Mouse (Mus musculus): ENCODE data around the gene Acacb. TPM values are rescaled to one million over a fixed set of nuclear protein-coding genes. Genes with fewer than 3 reads are reported as not detected.

Gene Acacb
- total RNA-seq, 1 experiment, result 10.5 TPM

DNA sequence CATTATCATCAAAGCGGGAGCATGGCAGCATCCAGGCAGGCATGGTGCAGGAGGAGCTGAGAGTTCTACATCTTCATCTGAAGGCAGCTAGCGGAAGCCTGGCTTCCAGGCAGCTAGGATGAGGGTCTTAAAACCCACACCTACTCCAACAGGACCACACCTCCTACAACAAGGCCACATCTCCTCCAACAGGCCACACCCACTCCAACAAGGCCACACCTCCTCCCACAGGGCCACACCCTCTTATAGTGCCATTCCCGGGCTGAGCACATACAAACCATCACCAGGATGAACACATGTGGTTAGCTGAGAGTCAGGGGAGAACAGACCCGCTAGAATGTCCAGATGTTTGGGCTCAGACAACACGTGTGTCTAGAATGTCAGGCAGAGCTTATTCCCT, 82.6 kb downstream of the Acacb start:
- H3K9me3 ChIP-seq (ENCODE audit: control insufficient read depth, insufficient read depth, low read depth, low read length), result no peaks in the 10 kb centered on the region
- peaks cover 0 to 2% of the 10 kb centered on the region in 2 experiments; a peak in 1 of 4 replicates for H3K4me1 ChIP-seq (ENCODE audit: control insufficient read depth in 2 of 2, insufficient read depth in 2 of 2, low read length in 2 of 2, poor library complexity in 1 of 2)
- in situ Hi-C loops (cut with MboI; ENCODE audit: low sequenced_read_pairs in 2 of 2, unreplicated experiment in 2 of 2), result no loop called here
- no peak overlapping the region for H3K27ac ChIP-seq (ENCODE audit: insufficient read depth, low read depth, low read length, poor library complexity, severe bottlenecking)
- DNase-seq (ENCODE audit: low read depth, low spot score), result no peak
- no peak overlapping the region for H3K9ac ChIP-seq (ENCODE audit: insufficient read depth, low read depth, low read length, poor library complexity, severe bottlenecking)
- no peak overlapping the region for H3K4me3 ChIP-seq (ENCODE audit: insufficient read depth in 1 of 2, low read depth in 1 of 2, low read length in 2 of 2, poor library complexity in 1 of 2, severe bottlenecking in 1 of 2)
- peaks cover 7% of the 10 kb centered on the region; the same call in 1 of the 2 replicates for H3K36me3 ChIP-seq (ENCODE audit: control insufficient read depth, insufficient read depth, low read length, poor library complexity, severe bottlenecking)
- TF ChIP-seq MAFK (IDR thresholded peaks at IDR 0.05; ENCODE audit: insufficient read depth, low read depth, low read length) (no peak), ZC3H11A (IDR thresholded peaks at IDR 0.05; ENCODE audit: borderline replicate concordance, low read depth, low read length) (no peak), ZNF384 (IDR thresholded peaks at IDR 0.05; ENCODE audit: low read depth, low read length) (no peak), HCFC1 (IDR thresholded peaks at IDR 0.05; ENCODE audit: borderline replicate concordance, insufficient read depth, low read length) (no peak)

DNA sequence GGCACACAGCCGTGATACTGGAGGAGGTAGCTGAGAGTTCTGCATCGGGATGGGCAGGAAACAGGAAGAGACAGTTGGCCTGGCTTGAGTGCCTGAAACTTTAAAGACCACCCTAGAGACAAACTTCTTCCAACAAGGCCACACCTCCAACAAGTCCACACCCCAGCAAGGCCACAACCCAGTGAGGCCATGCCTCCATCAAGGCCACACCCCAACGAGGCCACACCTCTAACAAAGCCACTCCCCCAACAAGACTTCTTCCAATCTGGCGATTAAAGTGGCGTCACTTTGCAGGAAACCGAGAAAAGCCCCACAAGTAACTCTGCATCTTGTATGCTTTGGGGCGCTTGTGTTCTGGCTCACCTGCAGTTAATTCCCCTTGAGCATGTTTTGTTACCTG, 92.6 kb downstream of the Acacb start:
- Histone ChIP-seq H3K4me3 (ENCODE audit: insufficient read depth in 1 of 2, low read depth in 1 of 2, low read length in 2 of 2, poor library complexity in 1 of 2, severe bottlenecking in 1 of 2) (peak overlapping the region in 1 of 2 experiments; percentile 2; a peak in 1 of 4 replicates), H3K27ac (ENCODE audit: insufficient read depth, low read depth, low read length, poor library complexity, severe bottlenecking) (no peak overlapping the region), H3K9ac (ENCODE audit: insufficient read depth, low read depth, low read length, poor library complexity, severe bottlenecking) (no peak overlapping the region), H3K36me3 (ENCODE audit: control insufficient read depth, insufficient read depth, low read length, poor library complexity, severe bottlenecking) (no peaks in the 10 kb centered on the region; the same call in 1 of the 2 replicates), H3K4me1 (ENCODE audit: control insufficient read depth in 2 of 2, insufficient read depth in 2 of 2, low read length in 2 of 2, poor library complexity in 1 of 2) (peaks cover 0 to 8% of the 10 kb centered on the region in 2 experiments; a peak in 1 of 4 replicates), H3K9me3 (ENCODE audit: control insufficient read depth, insufficient read depth, low read depth, low read length) (no peaks in the 10 kb centered on the region)
- TF ChIP-seq CHD2 (IDR thresholded peaks at IDR 0.05; ENCODE audit: low read depth, low read length) (no peak), HCFC1 (IDR thresholded peaks at IDR 0.05; ENCODE audit: borderline replicate concordance, insufficient read depth, low read length) (no peak), MAFK (IDR thresholded peaks at IDR 0.05; ENCODE audit: insufficient read depth, low read depth, low read length) (no peak), ZC3H11A (IDR thresholded peaks at IDR 0.05; ENCODE audit: borderline replicate concordance, low read depth, low read length) (no peak)
- DNase-seq (ENCODE audit: low read depth, low spot score), result peak; percentile 42
- in situ Hi-C loops (cut with MboI; ENCODE audit: low sequenced_read_pairs in 2 of 2, unreplicated experiment in 2 of 2), result no loop called here

GRCm38 (mm10) chr5:114239737-114240136, 93.4 kb downstream of the Acacb start:
- Histone ChIP-seq H3K36me3 (ENCODE audit: control insufficient read depth, insufficient read depth, low read length, poor library complexity, severe bottlenecking) (no peaks in the 10 kb centered on the region; the same call in 1 of the 2 replicates), H3K27ac (ENCODE audit: insufficient read depth, low read depth, low read length, poor library complexity, severe bottlenecking) (no peak overlapping the region), H3K4me1 (ENCODE audit: control insufficient read depth in 2 of 2, insufficient read depth in 2 of 2, low read length in 2 of 2, poor library complexity in 1 of 2) (peaks cover 0 to 8% of the 10 kb centered on the region in 2 experiments; a peak in 1 of 4 replicates), H3K9ac (ENCODE audit: insufficient read depth, low read depth, low read length, poor library complexity, severe bottlenecking) (no peak overlapping the region), H3K4me3 (ENCODE audit: insufficient read depth in 1 of 2, low read depth in 1 of 2, low read length in 2 of 2, poor library complexity in 1 of 2, severe bottlenecking in 1 of 2) (no peak overlapping the region), H3K9me3 (ENCODE audit: control insufficient read depth, insufficient read depth, low read depth, low read length) (no peaks in the 10 kb centered on the region)
- in situ Hi-C loops (cut with MboI; ENCODE audit: low sequenced_read_pairs in 2 of 2, unreplicated experiment in 2 of 2), result no loop called here
- no peak for DNase-seq (ENCODE audit: low read depth, low spot score)
- no peak for TF ChIP-seq ZNF384 (IDR thresholded peaks at IDR 0.05; ENCODE audit: low read depth, low read length)
- TF ChIP-seq HCFC1 (IDR thresholded peaks at IDR 0.05; ENCODE audit: borderline replicate concordance, insufficient read depth, low read length), result no peak
- no peak for TF ChIP-seq CHD2 (IDR thresholded peaks at IDR 0.05; ENCODE audit: low read depth, low read length)

DNA sequence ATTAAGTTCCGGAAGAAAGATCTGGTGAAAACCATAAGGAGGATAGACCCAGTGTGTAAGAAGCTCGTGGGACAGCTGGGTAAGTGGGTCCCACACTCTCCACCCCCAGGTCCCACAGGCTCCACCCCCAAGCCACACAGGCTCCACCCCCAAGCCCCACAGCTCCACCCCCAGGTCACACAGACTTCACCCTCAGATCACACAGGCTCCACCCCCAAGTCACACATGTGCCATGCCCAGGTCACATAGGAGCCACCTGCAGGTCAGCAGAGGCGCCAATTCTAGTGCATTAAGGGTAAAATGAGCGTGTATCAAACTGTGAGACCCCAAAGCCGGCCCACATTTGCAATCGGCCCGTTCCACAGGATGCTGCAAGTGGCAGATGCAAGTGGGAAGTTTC, 100.1 kb downstream of the Acacb start:
- DNase-seq (ENCODE audit: low read depth, low spot score), result peak; percentile 54
- no peak overlapping the region; the same call in 1 of the 2 replicates for H3K9ac ChIP-seq (ENCODE audit: insufficient read depth, low read depth, low read length, poor library complexity, severe bottlenecking)
- no peak overlapping the region for H3K27ac ChIP-seq (ENCODE audit: insufficient read depth, low read depth, low read length, poor library complexity, severe bottlenecking)
- H3K36me3 ChIP-seq (ENCODE audit: control insufficient read depth, insufficient read depth, low read length, poor library complexity, severe bottlenecking), result peaks cover 8% of the 10 kb centered on the region; the same call in 1 of the 2 replicates
- H3K4me1 ChIP-seq (ENCODE audit: control insufficient read depth in 2 of 2, insufficient read depth in 2 of 2, low read length in 2 of 2, poor library complexity in 1 of 2), result peaks cover 0 to 13% of the 10 kb centered on the region in 2 experiments; a peak in 2 of 4 replicates
- H3K9me3 ChIP-seq (ENCODE audit: control insufficient read depth, insufficient read depth, low read depth, low read length), result no peaks in the 10 kb centered on the region
- no peak for TF ChIP-seq MAFK (IDR thresholded peaks at IDR 0.05; ENCODE audit: insufficient read depth, low read depth, low read length)
- TF ChIP-seq CHD2 (IDR thresholded peaks at IDR 0.05; ENCODE audit: low read depth, low read length), result no peak
- TF ChIP-seq HCFC1 (IDR thresholded peaks at IDR 0.05; ENCODE audit: borderline replicate concordance, insufficient read depth, low read length), result no peak
- no peak for TF ChIP-seq ZNF384 (IDR thresholded peaks at IDR 0.05; ENCODE audit: low read depth, low read length)
- TF ChIP-seq ZC3H11A (IDR thresholded peaks at IDR 0.05; ENCODE audit: borderline replicate concordance, low read depth, low read length), result no peak
- H3K4me3 ChIP-seq (ENCODE audit: insufficient read depth in 1 of 2, low read depth in 1 of 2, low read length in 2 of 2, poor library complexity in 1 of 2, severe bottlenecking in 1 of 2), result no peak overlapping the region
- in situ Hi-C loops (cut with MboI; ENCODE audit: low sequenced_read_pairs in 2 of 2, unreplicated experiment in 2 of 2), result no loop called here

DNA sequence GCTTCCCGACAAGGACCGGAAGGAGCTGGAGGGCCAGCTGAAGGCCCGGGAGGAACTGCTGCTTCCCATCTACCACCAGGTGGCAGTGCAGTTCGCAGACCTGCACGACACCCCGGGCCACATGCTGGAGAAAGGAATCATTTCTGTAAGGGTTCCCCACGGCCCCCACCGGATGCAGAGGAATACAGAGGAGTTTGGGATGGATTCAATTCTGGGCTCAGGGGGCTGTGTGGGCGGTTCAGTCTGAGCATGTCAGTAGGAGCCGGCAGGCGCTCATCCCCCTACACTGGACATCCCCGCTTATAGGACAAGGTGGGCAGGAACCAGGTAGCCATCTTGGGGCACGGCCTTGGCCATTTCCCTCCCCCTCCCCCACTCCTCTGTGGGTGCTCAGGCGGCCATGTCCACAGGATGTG, 101.8 kb downstream of the Acacb start:
- Histone ChIP-seq H3K9ac (ENCODE audit: insufficient read depth, low read depth, low read length, poor library complexity, severe bottlenecking) (peak overlapping the region; percentile 78), H3K4me3 (ENCODE audit: insufficient read depth in 1 of 2, low read depth in 1 of 2, low read length in 2 of 2, poor library complexity in 1 of 2, severe bottlenecking in 1 of 2) (peak overlapping the region; percentile 57 to 58), H3K9me3 (ENCODE audit: control insufficient read depth, insufficient read depth, low read depth, low read length) (no peaks in the 10 kb centered on the region), H3K27ac (ENCODE audit: insufficient read depth, low read depth, low read length, poor library complexity, severe bottlenecking) (no peak overlapping the region), H3K36me3 (ENCODE audit: control insufficient read depth, insufficient read depth, low read length, poor library complexity, severe bottlenecking) (peaks cover 8% of the 10 kb centered on the region; the same call in 1 of the 2 replicates), H3K4me1 (ENCODE audit: control insufficient read depth in 2 of 2, insufficient read depth in 2 of 2, low read length in 2 of 2, poor library complexity in 1 of 2) (peaks cover 0 to 15% of the 10 kb centered on the region in 2 experiments; a peak in 2 of 4 replicates)
- peak; percentile 53 for DNase-seq (ENCODE audit: low read depth, low spot score)
- in situ Hi-C loops (cut with MboI; ENCODE audit: low sequenced_read_pairs in 2 of 2, unreplicated experiment in 2 of 2), result no loop called here
- no peak for TF ChIP-seq CHD2 (IDR thresholded peaks at IDR 0.05; ENCODE audit: low read depth, low read length)
- TF ChIP-seq ZC3H11A (IDR thresholded peaks at IDR 0.05; ENCODE audit: borderline replicate concordance, low read depth, low read length), result peak; percentile 78
- TF ChIP-seq HCFC1 (IDR thresholded peaks at IDR 0.05; ENCODE audit: borderline replicate concordance, insufficient read depth, low read length), result no peak
- no peak for TF ChIP-seq MAFK (IDR thresholded peaks at IDR 0.05; ENCODE audit: insufficient read depth, low read depth, low read length)
- TF ChIP-seq ZNF384 (IDR thresholded peaks at IDR 0.05; ENCODE audit: low read depth, low read length), result no peak
